Mouse (Mus musculus) stomach, embryonic 15.5 days (tissue): ENCODE measurements around the gene Tgfbr3l. TPM values are rescaled to one million over a fixed set of nuclear protein-coding genes. Genes with fewer than 3 reads are reported as not detected.

ENCODE experiments used
- ATAC-seq: fragments of 200-750 bp; cut with Nextera tagmentation; 2 replicates; pipeline ENCODE4 v1.8.0; 2017; ENCODE audit warnings: low read depth, moderate number of reproducible peaks, moderate TSS enrichment; ENCODE audit not compliant: insufficient read depth, low FRiP score
- H3K27ac ChIP-seq: fragments of 300-500 bp; sonication (generic); 2 replicates; pipeline ENCODE4 v1.5.1; 2015; ENCODE audit warnings: mild to moderate bottlenecking, inconsistent platforms
- H3K27me3 ChIP-seq: fragments of 300-500 bp; sonication (generic); replicated peaks from 2 replicates; pipeline ENCODE4 v1.6.1; 2015; ENCODE audit warnings: inconsistent platforms
- H3K36me3 ChIP-seq: fragments of 300-500 bp; sonication (generic); 2 replicates; pipeline ENCODE4 v1.6.1; 2015; ENCODE audit warnings: inconsistent platforms
- H3K4me1 ChIP-seq: fragments of 300-500 bp; sonication (generic); 2 replicates; pipeline ENCODE4 v1.6.1; 2015; ENCODE audit warnings: inconsistent platforms
- H3K4me2 ChIP-seq: fragments of 300-500 bp; sonication (generic); 2 replicates; pipeline ENCODE4 v1.6.1; 2015; ENCODE audit warnings: mild to moderate bottlenecking, inconsistent platforms
- H3K4me3 ChIP-seq: fragments of 300-500 bp; sonication (generic); replicated peaks from 2 replicates; pipeline ENCODE4 v1.5.1; 2015; ENCODE audit warnings: inconsistent platforms
- H3K9ac ChIP-seq: fragments of 300-500 bp; sonication (generic); 2 replicates; pipeline ENCODE4 v1.6.1; 2015; ENCODE audit warnings: inconsistent platforms
- H3K9me3 ChIP-seq: fragments of 300-500 bp; sonication (generic); 2 replicates; pipeline ENCODE4 v1.6.1; 2016; ENCODE audit warnings: inconsistent platforms
- WGBS: fragments of 180-500 bp; shearing (Covaris S2); methylation state at CpG from one replicate; pipeline ENCODE4 v1.1.7; 2015; 5-methylcytosine and 5-hydroxymethylcytosine counted together
- polyA plus RNA-seq: library from polyadenylated mRNA; unstranded; fragments of >200 nt; fragmentation: Nextera tagmentation; extraction: Ambion mirVana; gene quantifications from 2 replicates; pipeline ENCODE4 v1.2.1, GENCODE M21; 2015

The Tgfbr3l gene
- polyA plus RNA-seq, 1 experiment from 2014 or later = 5.9 TPM

GRCm38 (mm10) chr8:4216791-4217621 lies 31.0 kb upstream of the Tgfbr3l start, which contains the start of gene Prr36:
Gene Prr36, minus strand, starts transcription at chr8:4217459.
- WGBS = 1% methylated on average over 44 of the region's 44 CpGs
- Histone ChIP-seq H3K4me2 (peak within 1 kb of the TSS; percentile 93), H3K4me3 (peak within 1 kb of the TSS; percentile 53), H3K27me3 (peaks cover 22% of the 10 kb centered on the region), H3K9ac (peak within 1 kb of the TSS; percentile 22; the same call in 1 of the 2 replicates), H3K36me3 (no peaks in the 10 kb centered on the region), H3K4me1 (peaks cover 30% of the 10 kb centered on the region), H3K9me3 (no peaks in the 10 kb centered on the region), H3K27ac (no peak within 1 kb of the TSS)
- ATAC-seq = 0 out of 2 replicates have a peak, but pooled peaks have one; percentile 17

GRCm38 (mm10) chr8:4219617-4220016 lies 28.4 kb upstream of the Tgfbr3l start:
- Histone ChIP-seq H3K9me3 (no peaks in the 10 kb centered on the region), H3K4me1 (peaks cover 12% of the 10 kb centered on the region), H3K36me3 (no peaks in the 10 kb centered on the region), H3K9ac (no peak overlapping the region), H3K4me2 (no peak overlapping the region), H3K4me3 (no peak overlapping the region), H3K27ac (no peak overlapping the region), H3K27me3 (peaks cover 22% of the 10 kb centered on the region)
- no peak for ATAC-seq
- 90% methylated on average over 3 of the region's 3 CpGs for WGBS

GRCm38 (mm10) chr8:4222059-4222458 lies 26.0 kb upstream of the Tgfbr3l start:
- H3K9ac ChIP-seq = no peak overlapping the region
- H3K27me3 ChIP-seq = peaks cover 5% of the 10 kb centered on the region
- no peak overlapping the region for H3K4me3 ChIP-seq
- H3K27ac ChIP-seq = no peak overlapping the region
- no peaks in the 10 kb centered on the region for H3K36me3 ChIP-seq
- H3K4me1 ChIP-seq = peaks cover 6% of the 10 kb centered on the region; the same call in 1 of the 2 replicates
- ATAC-seq = no peak
- H3K9me3 ChIP-seq = no peaks in the 10 kb centered on the region
- H3K4me2 ChIP-seq = no peak overlapping the region

GRCm38 (mm10) chr8:4226323-4226722 lies 21.7 kb upstream of the Tgfbr3l start:
- H3K27ac ChIP-seq = no peak overlapping the region
- peak; percentile 29; the same call in 1 of the 2 replicates for ATAC-seq
- peaks cover 8% of the 10 kb centered on the region; the same call in 1 of the 2 replicates for H3K4me1 ChIP-seq
- no peaks in the 10 kb centered on the region for H3K36me3 ChIP-seq
- peak overlapping the region; percentile 32 for H3K4me3 ChIP-seq
- peak overlapping the region; percentile 55 for H3K4me2 ChIP-seq
- H3K9ac ChIP-seq = 0 out of 2 replicates have a peak overlapping the region, but pooled peaks have one; percentile 13
- no peaks in the 10 kb centered on the region for H3K9me3 ChIP-seq
- no peaks in the 10 kb centered on the region; the same call in none of the 2 replicates for H3K27me3 ChIP-seq
- WGBS = 32% methylated on average over 4 of the region's 4 CpGs

- WGBS = 5% methylated on average over 33 of the region's 33 CpGs
Observed at GRCm38 (mm10) chr8:4226739-4227347, 21.2 kb upstream of the Tgfbr3l start, which contains the start of gene Lrrc8e. Gene Lrrc8e, plus strand, starts transcription at chr8:4226827.

GRCm38 (mm10) chr8:4227919-4228318 lies 20.1 kb upstream of the Tgfbr3l start:
- Histone ChIP-seq H3K27ac (no peak overlapping the region), H3K4me3 (no peak overlapping the region), H3K36me3 (no peaks in the 10 kb centered on the region), H3K27me3 (no peaks in the 10 kb centered on the region; the same call in none of the 2 replicates), H3K4me1 (peaks cover 8% of the 10 kb centered on the region; the same call in 1 of the 2 replicates), H3K4me2 (no peak overlapping the region), H3K9me3 (no peaks in the 10 kb centered on the region), H3K9ac (no peak overlapping the region)
- ATAC-seq = no peak
- 95% methylated on average over 4 of the region's 4 CpGs for WGBS

More at GRCm38 (mm10) chr8:4226739-4227347, 21.2 kb upstream of the Tgfbr3l start, which contains the start of gene Lrrc8e:
- ATAC-seq = peak; percentile 72
- Histone ChIP-seq H3K27me3 (no peaks in the 10 kb centered on the region; the same call in none of the 2 replicates), H3K36me3 (no peaks in the 10 kb centered on the region), H3K27ac (no peak within 1 kb of the TSS), H3K4me3 (peak within 1 kb of the TSS; percentile 32), H3K4me2 (peak within 1 kb of the TSS; percentile 55), H3K9ac (peak within 1 kb of the TSS; percentile 13; the same call in 1 of the 2 replicates), H3K4me1 (peaks cover 8% of the 10 kb centered on the region; the same call in 1 of the 2 replicates), H3K9me3 (no peaks in the 10 kb centered on the region)

- 78% methylated on average over 5 of the region's 5 CpGs for WGBS
Observed at GRCm38 (mm10) chr8:4229784-4230183, 18.2 kb upstream of the Tgfbr3l start.

GRCm38 (mm10) chr8:4230612-4231351 lies 17.2 kb upstream of the Tgfbr3l start:
- peak overlapping the region; percentile 24; the same call in 1 of the 2 replicates for H3K27ac ChIP-seq
- no peak overlapping the region for H3K9ac ChIP-seq
- peak; percentile 73 for ATAC-seq

More at GRCm38 (mm10) chr8:4229784-4230183, 18.2 kb upstream of the Tgfbr3l start:
- H3K36me3 ChIP-seq = no peaks in the 10 kb centered on the region
- no peak overlapping the region for H3K4me3 ChIP-seq
- no peak overlapping the region for H3K27ac ChIP-seq
- H3K4me1 ChIP-seq = peaks cover 8% of the 10 kb centered on the region; the same call in 1 of the 2 replicates
- no peak for ATAC-seq
- no peaks in the 10 kb centered on the region; the same call in 1 of the 2 replicates for H3K27me3 ChIP-seq
- no peaks in the 10 kb centered on the region for H3K9me3 ChIP-seq
- H3K4me2 ChIP-seq = no peak overlapping the region
- no peak overlapping the region for H3K9ac ChIP-seq

GRCm38 (mm10) chr8:4237814-4238433 lies 10.1 kb upstream of the Tgfbr3l start:
- H3K4me1 ChIP-seq = peaks cover 20% of the 10 kb centered on the region
- H3K27me3 ChIP-seq = no peaks in the 10 kb centered on the region
- peak overlapping the region; percentile 78 for H3K4me3 ChIP-seq
- peak overlapping the region; percentile 76 for H3K4me2 ChIP-seq
- peak overlapping the region; percentile 32; the same call in 1 of the 2 replicates for H3K9ac ChIP-seq
- WGBS = 20% methylated on average over 15 of the region's 15 CpGs
- no peak for ATAC-seq
- H3K9me3 ChIP-seq = no peaks in the 10 kb centered on the region
- H3K27ac ChIP-seq = peak overlapping the region; percentile 95
- 0 out of 2 replicates have a peak, but pooled peaks cover 5% of the 10 kb centered on the region for H3K36me3 ChIP-seq

More at GRCm38 (mm10) chr8:4230612-4231351, 17.2 kb upstream of the Tgfbr3l start:
- Histone ChIP-seq H3K4me3 (no peak overlapping the region), H3K36me3 (no peaks in the 10 kb centered on the region), H3K4me1 (peaks cover 8% of the 10 kb centered on the region; the same call in 1 of the 2 replicates), H3K27me3 (no peaks in the 10 kb centered on the region; the same call in 1 of the 2 replicates), H3K9me3 (no peaks in the 10 kb centered on the region), H3K4me2 (0 out of 2 replicates have a peak overlapping the region, but pooled peaks have one; percentile 3)
- WGBS = 53% methylated on average over 10 of the region's 10 CpGs

GRCm38 (mm10) chr8:4238434-4239192 lies 9.4 kb upstream of the Tgfbr3l start, which contains the start of the genes Map2k7 and Gm49320:
Gene Map2k7, plus strand, starts transcription at chr8:4238740.
Gene Gm49320, plus strand, starts transcription at chr8:4238865.
- WGBS = under 1% methylated on average over 64 of the region's 71 CpGs
- peaks cover 20% of the 10 kb centered on the region for H3K4me1 ChIP-seq
- H3K36me3 ChIP-seq = peaks cover 10% of the 10 kb centered on the region

More at GRCm38 (mm10) chr8:4238434-4239192, 9.4 kb upstream of the Tgfbr3l start, which contains the start of the genes Map2k7 and Gm49320:
- H3K4me2 ChIP-seq = peak within 1 kb of the TSS; percentile 76
- peak; percentile 94 for ATAC-seq
- H3K27ac ChIP-seq = peak within 1 kb of the TSS; percentile 95
- H3K9me3 ChIP-seq = no peaks in the 10 kb centered on the region
- peak within 1 kb of the TSS; percentile 78 for H3K4me3 ChIP-seq
- peak within 1 kb of the TSS; percentile 81 for H3K9ac ChIP-seq
- no peaks in the 10 kb centered on the region for H3K27me3 ChIP-seq
